In genomic region chr16:34573151-34573802, GRCm38 (mm10) we compare ENCODE assay signal across 8 mouse cellular contexts. TPM values are rescaled to one million over a fixed set of nuclear protein-coding genes. Genes with fewer than 3 reads are reported as not detected.
DNase-seq lines count a peak whose midpoint lies in the region; ATAC-seq and TF ChIP-seq lines count a peak whose summit lies in the region.

TSS of gene Kalrn (minus strand) at chr16:34573532.

- no peaks in the 10 kb centered on the region for H3K4me1 ChIP-seq in embryonic fibroblast, embryonic 13.5 days (ENCODE audit: control insufficient read depth, insufficient read depth, low read length)
- peaks cover 15% of the 10 kb centered on the region for H3K4me1 ChIP-seq in heart, embryonic 13.5 days
- H3K4me1 ChIP-seq in kidney, embryonic 16.5 days (ENCODE audit: insufficient read depth, low read length), result peaks cover 18% of the 10 kb centered on the region
- H3K4me1 ChIP-seq in stomach, embryonic 16.5 days (ENCODE audit: control insufficient read depth, insufficient read depth, low read length), result peaks cover 10% of the 10 kb centered on the region

- H3K4me3 ChIP-seq in embryonic fibroblast, embryonic 13.5 days (ENCODE audit: insufficient read depth, low read length), result peak within 1 kb of the TSS; percentile 73
- H3K4me3 ChIP-seq in heart, embryonic 13.5 days, result peak within 1 kb of the TSS; percentile 86
- H3K4me3 ChIP-seq in kidney, embryonic 16.5 days (ENCODE audit: low read length), result peak within 1 kb of the TSS; percentile 92
- H3K4me3 ChIP-seq in myocyte, result peak within 1 kb of the TSS; percentile 46
- H3K4me3 ChIP-seq in stomach, embryonic 16.5 days (replicated peaks; ENCODE audit: low read length), result peak within 1 kb of the TSS; percentile 84

- DNase-seq in spleen, adult 18-20 months, result peak; percentile 35 to 64
- no peak for DNase-seq in spleen, adult 12 weeks (ENCODE audit: low spot score)
- DNase-seq in liver, result peak; percentile 77

- no peaks in the 10 kb centered on the region for H3K79me2 ChIP-seq in myocyte (ENCODE audit: control insufficient read depth, insufficient read depth)

- 0% methylated on average over 16 of the region's 84 CpGs for WGBS in heart, embryonic 13.5 days
- whole genome bisulfite sequencing in kidney, embryonic 16.5 days, result 1% methylated on average over 48 of the region's 84 CpGs
- WGBS in stomach, embryonic 16.5 days, result under 1% methylated on average over 49 of the region's 84 CpGs

- peak; percentile 71 for ATAC-seq in heart, embryonic 13.5 days (ENCODE audit: extremely low read depth, insufficient number of reproducible peaks, low FRiP score, low TSS enrichment)
- peak; percentile 94 for ATAC-seq in kidney, embryonic 16.5 days (ENCODE audit: low FRiP score, low TSS enrichment)
- peak; percentile 93 for ATAC-seq in stomach, embryonic 16.5 days (ENCODE audit: insufficient read depth, low FRiP score)

- peak within 1 kb of the TSS; percentile 88 for H3K4me2 ChIP-seq in heart, embryonic 13.5 days
- H3K4me2 ChIP-seq in kidney, embryonic 16.5 days (replicated peaks; ENCODE audit: low read depth, low read length), result peak within 1 kb of the TSS; percentile 95
- H3K4me2 ChIP-seq in myocyte (ENCODE audit: low read depth), result peak within 1 kb of the TSS; percentile 87
- H3K4me2 ChIP-seq in stomach, embryonic 16.5 days (ENCODE audit: low read depth, low read length), result peak within 1 kb of the TSS; percentile 77

- H3K9me3 ChIP-seq in heart, embryonic 13.5 days, result peaks cover 5% of the 10 kb centered on the region; the same call in 1 of the 2 replicates
- no peaks in the 10 kb centered on the region for H3K9me3 ChIP-seq in kidney, embryonic 16.5 days (ENCODE audit: low read length)
- H3K9me3 ChIP-seq in stomach, embryonic 16.5 days (replicated peaks; ENCODE audit: control insufficient read depth, low read length), result no peaks in the 10 kb centered on the region

- no peaks in the 10 kb centered on the region for H3K36me3 ChIP-seq in heart, embryonic 13.5 days
- no peaks in the 10 kb centered on the region for H3K36me3 ChIP-seq in kidney, embryonic 16.5 days (ENCODE audit: insufficient read depth, low read length)
- no peaks in the 10 kb centered on the region for H3K36me3 ChIP-seq in myocyte (ENCODE audit: control insufficient read depth, insufficient read depth)
- H3K36me3 ChIP-seq in stomach, embryonic 16.5 days (ENCODE audit: control insufficient read depth, insufficient read depth, low read length), result no peaks in the 10 kb centered on the region

- peak within 1 kb of the TSS; percentile 96 for H3K9ac ChIP-seq in heart, embryonic 13.5 days
- peak within 1 kb of the TSS; percentile 94 for H3K9ac ChIP-seq in kidney, embryonic 16.5 days (replicated peaks; ENCODE audit: low read length)
- H3K9ac ChIP-seq in stomach, embryonic 16.5 days (ENCODE audit: low read length), result peak within 1 kb of the TSS; percentile 98

- peak; percentile 51; the same call in 1 of the 2 replicates for TF ChIP-seq POLR2A in embryonic fibroblast, embryonic 13.5 days (IDR thresholded peaks at IDR 0.05; ENCODE audit: low read depth, low read length)
- peak; percentile 35 for TF ChIP-seq POLR2A in myocyte (IDR thresholded peaks at IDR 0.05; ENCODE audit: insufficient read length, low read depth)

- peak within 1 kb of the TSS; percentile 81 for H3ac ChIP-seq in myocyte (ENCODE audit: control insufficient read depth, insufficient read length)

- peak within 1 kb of the TSS; percentile 31; the same call in 1 of the 2 replicates for H3K27ac ChIP-seq in embryonic fibroblast, embryonic 13.5 days (ENCODE audit: insufficient read depth, low read length)
- H3K27ac ChIP-seq in heart, embryonic 13.5 days (replicated peaks), result peak within 1 kb of the TSS; percentile 88
- peak within 1 kb of the TSS; percentile 90 for H3K27ac ChIP-seq in kidney, embryonic 16.5 days (ENCODE audit: low read length)
- peak within 1 kb of the TSS; percentile 87 for H3K27ac ChIP-seq in stomach, embryonic 16.5 days (ENCODE audit: low read length)

- peak; percentile 47 for TF ChIP-seq CTCF in embryonic fibroblast, embryonic 13.5 days (IDR thresholded peaks at IDR 0.05; ENCODE audit: borderline replicate concordance, insufficient read depth, low read length)

- H3K27me3 ChIP-seq in heart, embryonic 13.5 days (replicated peaks), result peaks cover 20% of the 10 kb centered on the region
- no peaks in the 10 kb centered on the region for H3K27me3 ChIP-seq in kidney, embryonic 16.5 days (ENCODE audit: insufficient read depth, low read length)
- no peaks in the 10 kb centered on the region for H3K27me3 ChIP-seq in myocyte (ENCODE audit: control insufficient read depth, insufficient read depth, insufficient read length)
- H3K27me3 ChIP-seq in stomach, embryonic 16.5 days (ENCODE audit: control insufficient read depth, insufficient read depth, low read length), result no peaks in the 10 kb centered on the region

TF ChIP-seq in myocyte, 11 proteins besides CTCF, POLR2A, EP300 and RAD21:
- no peak for TF ChIP-seq POLR2AphosphoS2 (IDR thresholded peaks at IDR 0.05; ENCODE audit: insufficient read length, low read depth)
- TF ChIP-seq MYOD1 (IDR thresholded peaks at IDR 0.05; ENCODE audit: control insufficient read depth in 1 of 3, insufficient read length in 2 of 3, low read depth in 2 of 3), result peak in 1 of 3 experiments; percentile 22
- TF ChIP-seq E2F4 (IDR thresholded peaks at IDR 0.05; ENCODE audit: insufficient read depth), result no peak
- TF ChIP-seq USF1 (IDR thresholded peaks at IDR 0.05; ENCODE audit: low read depth), result no peak

RNA-seq across cellular contexts. Expression of gene Kalrn, which starts in this region (rescaled TPM):
- 25.5 and 30.3 TPM in 2 replicates for polyA plus RNA-seq in embryonic fibroblast, embryonic 13.5 days (2011; ENCODE audit: insufficient read length, low read depth, missing spikeins)
- polyA plus RNA-seq in heart, embryonic 13.5 days (2015; fragmentation: Nextera tagmentation; extraction: Ambion mirVana), result 26.2 and 28.1 TPM in 2 replicates
- polyA plus RNA-seq in kidney, embryonic 16.5 days (2015; fragmentation: Nextera tagmentation; extraction: Ambion mirVana), result 15.2 and 16.5 TPM in 2 replicates
- polyA plus RNA-seq in myocyte (2012; fragmentation: generic; extraction: Trizol), result 5.5 TPM
- 22.7 and 24.6 TPM in 2 replicates for polyA plus RNA-seq in stomach, embryonic 16.5 days (2015; fragmentation: Nextera tagmentation; extraction: Ambion mirVana)

Comparison
In these comparisons a context has a peak if more than half of its experiments do, and no peak if none do; other contexts are left out.
1. H3K27ac ChIP-seq: peak in every context shown above with its lines; median percentile 90 in kidney, embryonic 16.5 days; 88 in heart, embryonic 13.5 days; 87 in stomach, embryonic 16.5 days; 31 in embryonic fibroblast, embryonic 13.5 days.